Mouse (Mus musculus) hindbrain, postnatal 0 days (tissue): ENCODE results near the gene 1110017D15Rik. TPM values are rescaled to one million over a fixed set of nuclear protein-coding genes. Genes with fewer than 3 reads are reported as not detected.

Source experiments
- ATAC-seq: fragments of 200-750 bp; cut with Nextera tagmentation; 2 replicates; pipeline ENCODE4 v1.8.0; 2017; ENCODE audit warnings: mild to moderate bottlenecking, moderate TSS enrichment, moderate library complexity
- DNase-seq: peaks from one replicate; pipeline ENCODE4 v3.0.0-alpha.2; 2015; ENCODE audit warnings: low spot score
- H3K27ac ChIP-seq: fragments of 300-500 bp; sonication (generic); 2 replicates; pipeline ENCODE4 v1.5.1; 2014; ENCODE audit warnings: mild to moderate bottlenecking
- H3K27me3 ChIP-seq: fragments of 300-500 bp; sonication (generic); 2 replicates; pipeline ENCODE4 v1.6.1; 2014; ENCODE audit warnings: low read length, mixed read lengths; ENCODE audit not compliant: insufficient read depth
- H3K36me3 ChIP-seq: fragments of 300-500 bp; sonication (generic); 2 replicates; pipeline ENCODE4 v1.6.1; 2014; ENCODE audit warnings: low read length, mixed read lengths; ENCODE audit not compliant: insufficient read depth
- H3K4me1 ChIP-seq: fragments of 300-500 bp; sonication (generic); 2 replicates; pipeline ENCODE4 v1.6.1; 2014; ENCODE audit warnings: antibody characterized with exemption, low read length, mixed read lengths; ENCODE audit not compliant: insufficient read depth
- H3K4me2 ChIP-seq: fragments of 300-500 bp; sonication (generic); 2 replicates; pipeline ENCODE4 v1.6.1; 2014; ENCODE audit warnings: low read depth, mild to moderate bottlenecking, low read length, moderate library complexity, mixed read lengths
- H3K4me3 ChIP-seq: fragments of 300-500 bp; sonication (generic); 2 replicates; pipeline ENCODE4 v1.5.1; 2014; ENCODE audit warnings: low read length
- H3K9ac ChIP-seq: fragments of 300-500 bp; sonication (generic); replicated peaks from 2 replicates; pipeline ENCODE4 v1.6.1; 2014; ENCODE audit warnings: mild to moderate bottlenecking, low read length, moderate library complexity, mixed read lengths
- H3K9me3 ChIP-seq: fragments of 300-500 bp; sonication (generic); 2 replicates; pipeline ENCODE4 v1.6.1; 2016; ENCODE audit warnings: low read length, mixed read lengths
- CTCF ChIP-seq: IDR thresholded peaks from 2 replicates; pipeline ENCODE4 v1.5.1; 2016; ENCODE audit warnings: antibody characterized with exemption, control low read depth, low read depth
- WGBS: fragments of 180-500 bp; shearing (Covaris S2); extraction: QIAGEN DNeasy Blood & Tissue Kit; methylation state at CpG from one replicate; pipeline ENCODE4 v1.1.7; 2014; 5-methylcytosine and 5-hydroxymethylcytosine counted together
- polyA plus RNA-seq: library from polyadenylated mRNA; unstranded; fragments of >200 nt; fragmentation: Nextera tagmentation; extraction: Ambion mirVana; gene quantifications from 2 replicates; pipeline ENCODE4 v1.2.1, GENCODE M21; 2015
- total RNA-seq: library from RNA; depleted of rRNA; stranded (reverse); fragments of >200 nt; gene quantifications from 2 replicates; pipeline ENCODE4 v1.2.3, GENCODE M21; 2014

Gene 1110017D15Rik
- total and polyA plus RNA-seq, 2 experiments from 2014 or later: 9.9 to 19.9 TPM

DNA sequence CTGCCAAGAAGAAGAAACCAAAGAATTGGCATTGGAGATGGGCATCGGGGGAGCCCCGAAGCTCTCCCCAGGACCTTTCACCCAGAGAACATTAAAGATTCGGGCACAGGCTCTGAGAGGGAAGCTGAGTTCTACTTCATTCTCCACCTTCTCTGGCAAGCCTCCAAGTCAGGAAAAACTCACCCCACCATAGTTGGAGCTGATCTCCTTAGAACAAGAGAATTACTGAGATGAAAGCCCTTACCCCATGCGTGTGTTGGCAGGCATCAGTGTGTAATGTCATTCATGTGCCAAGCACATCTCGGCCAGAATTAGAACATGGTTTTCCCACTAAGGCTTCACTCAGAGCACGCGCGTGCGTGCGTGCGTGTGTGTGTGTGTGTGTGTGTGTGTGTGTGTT lies 21.3 kb downstream of the 1110017D15Rik start:
- Histone ChIP-seq H3K27me3 (peaks cover 8% of the 10 kb centered on the region; the same call in 1 of the 2 replicates), H3K9ac (no peak overlapping the region)
- peak; percentile 75 for ATAC-seq

GRCm38 (mm10) chr4:41495076-41495475 lies 22.1 kb downstream of the 1110017D15Rik start:
- H3K4me2 ChIP-seq: no peak overlapping the region
- ATAC-seq (no peak), DNase-seq (no peak)
- no peaks in the 10 kb centered on the region for H3K36me3 ChIP-seq
- WGBS: 70% methylated on average over 4 of the region's 4 CpGs
- H3K9ac ChIP-seq: no peak overlapping the region
- no peak for TF ChIP-seq CTCF
- H3K4me3 ChIP-seq: no peak overlapping the region
- H3K27me3 ChIP-seq: peaks cover 8% of the 10 kb centered on the region; the same call in 1 of the 2 replicates
- H3K27ac ChIP-seq: peak overlapping the region; percentile 55
- peaks cover 11% of the 10 kb centered on the region; the same call in 1 of the 2 replicates for H3K4me1 ChIP-seq
- H3K9me3 ChIP-seq: no peaks in the 10 kb centered on the region

More for the DNA sequence above, 21.3 kb downstream of the 1110017D15Rik start:
- H3K9me3 ChIP-seq: no peaks in the 10 kb centered on the region
- no peaks in the 10 kb centered on the region for H3K36me3 ChIP-seq
- DNase-seq: peak; percentile 85
- no peak for TF ChIP-seq CTCF
- H3K4me2 ChIP-seq: no peak overlapping the region
- no peak overlapping the region for H3K4me3 ChIP-seq
- no peak overlapping the region for H3K27ac ChIP-seq
- 38% methylated on average over 11 of the region's 11 CpGs for WGBS
- H3K4me1 ChIP-seq: peaks cover 11% of the 10 kb centered on the region; the same call in 1 of the 2 replicates

- H3K9me3 ChIP-seq: no peaks in the 10 kb centered on the region
- peaks cover 11% of the 10 kb centered on the region; the same call in 1 of the 2 replicates for H3K4me1 ChIP-seq
- TF ChIP-seq CTCF: no peak
- no peak overlapping the region for H3K27ac ChIP-seq
- DNase-seq (no peak), ATAC-seq (no peak)
- no peak overlapping the region for H3K9ac ChIP-seq
- no peak overlapping the region for H3K4me2 ChIP-seq
- no peak overlapping the region for H3K4me3 ChIP-seq
- WGBS: 44% methylated on average over 3 of the region's 3 CpGs
- H3K36me3 ChIP-seq: no peaks in the 10 kb centered on the region
- peaks cover 8% of the 10 kb centered on the region; the same call in 1 of the 2 replicates for H3K27me3 ChIP-seq
Measured at GRCm38 (mm10) chr4:41494378-41494777, 22.8 kb downstream of the 1110017D15Rik start.

DNA sequence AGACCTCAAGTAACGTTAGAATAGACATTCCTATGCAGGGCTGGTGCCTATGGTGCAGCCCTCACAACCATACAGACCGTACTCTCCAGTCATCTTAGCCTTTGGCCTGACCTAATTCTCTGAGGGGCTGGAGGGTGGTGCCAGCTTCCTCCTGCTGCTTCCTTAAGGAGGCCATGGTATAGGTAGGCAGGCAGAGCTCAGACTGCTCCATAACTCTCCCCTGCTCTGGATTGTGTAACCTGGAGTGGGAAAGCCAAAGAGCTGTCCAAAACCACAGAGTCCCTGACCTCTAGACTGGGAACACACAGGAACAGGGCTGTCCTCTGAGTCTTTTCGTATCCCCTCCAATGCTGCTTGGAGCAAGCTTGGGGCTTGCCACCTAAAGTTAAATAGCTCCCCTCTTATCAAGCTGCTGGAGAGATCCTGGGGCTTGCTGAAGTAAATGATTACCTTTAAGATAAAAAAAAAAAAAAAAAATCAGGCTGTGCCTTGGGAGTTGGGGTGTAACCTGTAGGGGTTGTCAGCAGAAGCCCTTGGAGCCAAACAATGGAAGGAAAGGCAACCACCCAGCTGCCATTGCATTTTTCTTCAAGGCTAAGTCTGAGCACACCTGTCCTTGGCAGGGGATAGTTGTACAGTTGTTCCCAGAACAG lies 23.5 kb downstream of the 1110017D15Rik start:
- Histone ChIP-seq H3K36me3 (no peaks in the 10 kb centered on the region), H3K4me1 (peaks cover 8% of the 10 kb centered on the region; the same call in 1 of the 2 replicates), H3K27ac (no peak overlapping the region), H3K4me3 (no peak overlapping the region), H3K27me3 (peaks cover 7% of the 10 kb centered on the region; the same call in 1 of the 2 replicates), H3K9ac (no peak overlapping the region), H3K9me3 (no peaks in the 10 kb centered on the region), H3K4me2 (no peak overlapping the region)
- ATAC-seq (no peak), DNase-seq (no peak)
- 73% methylated on average over 3 of the region's 3 CpGs for WGBS
- TF ChIP-seq CTCF: no peak

DNA sequence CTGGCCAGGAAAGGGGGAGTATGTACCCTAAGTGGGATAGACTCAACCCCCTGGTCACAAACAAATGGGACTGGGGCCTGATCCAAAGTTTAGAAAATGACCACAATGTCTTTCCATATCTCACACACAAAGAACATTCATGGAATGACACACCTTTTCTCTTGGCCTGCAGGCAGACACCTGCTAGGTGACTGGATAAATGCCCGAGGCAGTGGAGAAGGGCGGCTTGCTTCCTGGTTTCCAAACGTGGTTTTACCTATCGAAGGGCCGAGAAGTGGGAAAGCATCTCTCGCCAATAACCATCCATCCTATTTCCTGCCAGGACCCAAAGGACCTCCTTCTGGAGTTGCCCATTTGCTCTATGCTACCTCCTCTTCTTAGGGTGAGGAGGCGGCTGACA lies 24.2 kb downstream of the 1110017D15Rik start:
- 85% methylated on average over 7 of the region's 7 CpGs for WGBS
- Histone ChIP-seq H3K4me3 (no peak overlapping the region), H3K27ac (no peak overlapping the region), H3K9me3 (no peaks in the 10 kb centered on the region), H3K4me2 (no peak overlapping the region), H3K36me3 (no peaks in the 10 kb centered on the region), H3K9ac (no peak overlapping the region), H3K27me3 (peaks cover 5% of the 10 kb centered on the region; the same call in 1 of the 2 replicates), H3K4me1 (0 out of 2 replicates have a peak, but pooled peaks cover 2% of the 10 kb centered on the region)
- DNase-seq: no peak
- ATAC-seq: no peak
- TF ChIP-seq CTCF: no peak

- ATAC-seq: peak; percentile 51; the same call in 1 of the 2 replicates
- H3K4me1 ChIP-seq: no peaks in the 10 kb centered on the region; the same call in 1 of the 2 replicates
- H3K4me3 ChIP-seq: no peak overlapping the region
- no peaks in the 10 kb centered on the region for H3K9me3 ChIP-seq
- WGBS: 34% methylated on average over 6 of the region's 6 CpGs
- 0 out of 2 replicates have a peak, but pooled peaks cover 6% of the 10 kb centered on the region for H3K36me3 ChIP-seq
- H3K27me3 ChIP-seq: no peaks in the 10 kb centered on the region
- peak overlapping the region; percentile 58 for H3K27ac ChIP-seq
- no peak overlapping the region for H3K9ac ChIP-seq
- H3K4me2 ChIP-seq: no peak overlapping the region
- peak; percentile 47 for DNase-seq
- no peak for TF ChIP-seq CTCF
Measured at GRCm38 (mm10) chr4:41481601-41482017, 35.5 kb downstream of the 1110017D15Rik start.

GRCm38 (mm10) chr4:41480254-41480653 lies 36.9 kb downstream of the 1110017D15Rik start:
- H3K4me3 ChIP-seq: no peak overlapping the region
- ATAC-seq: peak; percentile 79; the same call in 1 of the 2 replicates
- no peaks in the 10 kb centered on the region for H3K27me3 ChIP-seq
- peak overlapping the region; percentile 69 for H3K27ac ChIP-seq
- peak; percentile 59 for DNase-seq
- no peaks in the 10 kb centered on the region for H3K9me3 ChIP-seq
- no peak overlapping the region for H3K4me2 ChIP-seq
- H3K4me1 ChIP-seq: no peaks in the 10 kb centered on the region; the same call in 1 of the 2 replicates
- 0 out of 2 replicates have a peak, but pooled peaks cover 6% of the 10 kb centered on the region for H3K36me3 ChIP-seq
- TF ChIP-seq CTCF: no peak
- 57% methylated on average over 8 of the region's 8 CpGs for WGBS
- H3K9ac ChIP-seq: no peak overlapping the region
